Mouse (Mus musculus) gastrocnemius, adult 2 months (tissue): ENCODE measurements at regions not wholly inside any gene's neighbourhood (a gene's known extent, or its start where the extent isn't known, plus 50 kb on each side); places are given as distances from the start of the nearest gene placed in this dataset.

Experiments
- DNase-seq: peaks from one replicate; pipeline ENCODE4 v3.0.0; 2022
- H3K27ac ChIP-seq: fragments of 200-600 bp; 2 replicates; pipeline ENCODE4 v1.8.1; 2022; ENCODE audit warnings: mild to moderate bottlenecking
- H3K4me3 ChIP-seq: fragments of 200-600 bp; 2 replicates; pipeline ENCODE4 v1.8.1; 2022; ENCODE audit warnings: mild to moderate bottlenecking, moderate library complexity
- CTCF ChIP-seq: fragments of 200-600 bp; IDR thresholded peaks from 2 replicates; pipeline ENCODE4 v1.8.1; 2022; ENCODE audit warnings: antibody characterized with exemption, mild to moderate bottlenecking, moderate library complexity
- intact Hi-C: fragments of 180-260 bp; cut with DNase I; formaldehyde crosslinking; loops from one replicate; pipeline ENCODE4 v1.15.1; 2025

DNA sequence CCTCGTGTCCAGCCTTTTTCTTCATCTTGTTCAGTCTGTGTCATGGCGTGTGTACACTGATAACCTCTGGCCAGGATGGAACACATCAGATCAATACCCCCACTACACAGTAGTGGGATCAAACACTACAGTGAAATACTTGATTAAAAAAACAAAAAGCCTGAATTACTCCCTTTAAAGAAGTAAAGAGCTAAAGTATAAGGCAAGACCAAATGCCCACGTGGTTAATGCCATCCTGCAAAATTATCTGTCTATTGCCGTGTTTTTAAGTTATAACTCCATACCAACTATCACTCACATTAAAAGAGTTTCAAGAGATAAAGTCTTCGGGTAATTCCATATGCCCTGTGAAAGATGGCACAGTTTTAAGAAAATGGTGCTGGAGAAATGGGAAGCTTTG is 198.6 kb upstream of the Hnrnpa3 start:
- no peak for DNase-seq
- TF ChIP-seq CTCF, result no peak

DNA sequence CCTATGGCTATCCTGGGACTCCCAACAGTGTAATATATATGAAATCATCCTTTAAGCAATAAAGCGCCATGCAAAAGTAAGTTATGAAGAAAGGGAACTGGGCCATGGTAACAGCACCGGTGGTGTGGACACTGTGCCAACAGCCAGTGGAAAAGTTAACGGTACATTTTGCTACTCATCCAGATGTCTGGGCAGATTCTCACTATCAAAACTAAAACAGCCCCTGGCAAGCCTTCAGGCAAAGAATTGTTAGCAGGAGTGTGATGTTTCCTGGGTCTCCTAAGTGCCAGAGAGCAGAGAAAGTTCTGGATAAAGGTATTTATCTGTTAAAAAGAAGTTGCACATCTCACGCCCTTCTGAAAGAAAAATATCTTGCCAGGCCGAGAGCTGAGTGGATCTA is 198.0 kb upstream of the Hnrnpa3 start:
- no peak for TF ChIP-seq CTCF
- Histone ChIP-seq H3K27ac (no peak overlapping the region), H3K4me3 (no peak overlapping the region)
- DNase-seq, result no peak
- intact Hi-C loops, result no loop called here

More for the DNA sequence above, 198.6 kb upstream of the Hnrnpa3 start:
- Histone ChIP-seq H3K4me3 (no peak overlapping the region), H3K27ac (no peak overlapping the region)
- intact Hi-C loops, result no loop called here

DNA sequence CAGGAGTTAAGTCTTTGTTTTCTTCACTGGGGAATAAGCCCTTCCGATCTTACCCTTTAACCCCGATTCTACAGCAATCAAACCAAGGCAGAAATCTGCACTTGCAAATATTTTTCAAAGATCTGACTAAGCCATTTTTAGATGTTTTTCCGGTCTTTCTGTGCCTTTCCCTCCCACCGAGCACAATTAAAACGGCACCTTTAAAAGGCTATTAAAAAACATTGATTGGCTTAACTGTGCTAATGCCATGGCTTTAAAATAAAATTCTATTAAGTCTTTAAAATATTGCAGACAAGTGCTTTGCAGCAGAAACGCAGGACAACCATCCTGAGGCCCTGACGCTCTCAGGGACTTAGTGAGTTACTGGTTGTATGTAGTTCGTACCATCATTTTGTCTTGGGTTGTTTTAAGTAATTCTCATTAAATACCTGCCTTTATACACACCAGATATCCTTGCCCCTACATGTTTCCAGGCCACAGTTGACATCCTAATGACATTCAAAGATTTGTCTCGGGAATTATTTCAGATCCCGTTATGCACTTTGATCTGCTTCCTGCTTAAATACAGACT is 197.6 kb upstream of the Hnrnpa3 start:
- TF ChIP-seq CTCF, result no peak
- no peak for DNase-seq
- H3K4me3 ChIP-seq, result no peak overlapping the region
- no peak overlapping the region for H3K27ac ChIP-seq
- intact Hi-C loops, result no loop called here

DNA sequence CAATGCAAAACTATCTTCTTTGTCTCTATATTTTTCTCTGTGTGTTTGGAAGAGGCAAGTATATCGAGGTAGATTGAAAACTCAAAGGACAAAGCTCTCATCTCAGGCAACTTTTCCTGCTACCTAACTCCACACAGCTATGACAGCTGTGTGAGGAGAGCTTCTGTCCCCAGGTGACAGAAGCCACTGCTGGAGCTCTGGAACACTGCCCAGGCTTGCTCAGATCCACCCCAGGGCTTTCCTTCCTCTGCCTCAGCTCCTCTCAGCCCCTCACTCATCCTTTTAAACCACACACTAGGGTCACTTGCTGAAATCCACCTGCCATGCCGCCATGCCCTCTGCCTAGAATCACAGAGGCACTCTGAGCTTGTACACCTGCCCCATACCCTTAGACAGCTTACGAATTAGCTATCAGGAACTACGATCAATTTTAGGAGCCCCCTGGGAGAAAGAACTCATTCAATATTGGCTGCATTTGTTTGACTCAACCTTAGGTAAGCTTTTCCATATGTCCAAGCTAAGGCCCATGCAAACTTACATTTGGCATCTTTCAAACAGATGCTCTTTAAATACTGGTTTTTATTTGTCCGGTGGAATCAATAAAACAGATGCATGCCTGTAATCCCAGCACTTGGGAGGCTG is 196.9 kb upstream of the Hnrnpa3 start:
- H3K27ac ChIP-seq, result no peak overlapping the region
- intact Hi-C loops, result no loop called here
- DNase-seq, result no peak
- TF ChIP-seq CTCF, result no peak
- no peak overlapping the region for H3K4me3 ChIP-seq

DNA sequence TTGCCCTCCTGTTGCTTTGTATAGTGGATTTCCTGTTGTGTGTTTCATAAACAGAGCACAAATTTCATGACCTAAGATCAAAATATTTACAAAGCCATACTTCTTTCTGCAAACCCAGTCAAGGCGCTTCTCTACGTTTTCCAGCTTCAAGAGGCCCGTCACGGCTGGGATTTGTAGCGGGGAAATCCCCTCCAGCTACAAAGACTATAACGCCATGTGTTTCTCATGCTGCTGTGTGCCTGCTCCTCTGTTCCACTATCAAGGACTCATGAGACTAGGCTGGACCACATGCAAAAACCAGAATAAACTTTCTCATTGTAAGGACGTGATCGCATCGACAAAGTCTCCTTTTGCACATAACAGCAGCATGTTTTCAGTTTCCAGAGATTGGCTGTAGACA is 196.0 kb upstream of the Hnrnpa3 start:
- intact Hi-C loops, result no loop called here
- no peak for TF ChIP-seq CTCF
- Histone ChIP-seq H3K4me3 (no peak overlapping the region), H3K27ac (no peak overlapping the region)
- no peak for DNase-seq

DNA sequence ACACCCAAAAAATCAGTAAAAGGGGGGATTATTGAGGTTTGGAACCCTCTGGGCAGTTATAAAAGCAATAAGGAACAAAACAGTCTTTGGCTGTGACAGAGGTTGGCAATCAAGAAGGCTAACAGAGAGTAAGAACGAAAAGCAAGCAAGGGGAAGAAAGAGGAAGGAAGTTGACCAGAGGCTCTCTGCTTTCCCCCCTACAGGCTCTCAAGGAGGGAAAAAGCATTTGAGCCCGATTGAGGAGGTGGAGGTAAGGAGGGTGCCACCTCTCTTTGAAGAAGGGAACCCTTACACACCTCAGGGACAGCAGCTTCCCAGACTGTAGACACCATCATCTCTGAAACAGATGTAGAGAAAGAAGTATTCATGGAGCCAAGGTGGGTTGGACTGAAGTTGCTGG is 194.6 kb upstream of the Hnrnpa3 start:
- Histone ChIP-seq H3K27ac (no peak overlapping the region), H3K4me3 (no peak overlapping the region)
- DNase-seq, result no peak
- no peak for TF ChIP-seq CTCF
- intact Hi-C loops, result no loop called here

DNA sequence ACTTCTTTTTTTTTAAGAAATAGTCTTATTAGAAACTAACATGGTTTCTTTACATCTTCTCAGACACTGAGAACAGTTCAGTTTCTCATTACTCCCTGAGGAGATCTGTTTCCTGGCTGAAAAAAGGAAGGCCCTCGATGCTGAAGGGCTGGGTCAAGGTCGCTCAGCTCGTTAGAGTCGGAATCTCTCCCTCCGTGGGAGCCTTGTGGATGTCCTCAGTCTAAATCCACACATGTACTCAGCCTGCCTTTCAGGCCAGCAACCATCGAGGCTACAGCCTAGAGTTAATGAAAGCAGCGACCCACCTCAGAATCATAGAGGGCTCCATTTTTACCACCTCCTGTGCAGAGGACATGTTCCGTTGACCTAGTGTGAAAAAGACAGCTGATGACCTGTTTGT is 190.2 kb upstream of the Hnrnpa3 start:
- Histone ChIP-seq H3K4me3 (no peak overlapping the region), H3K27ac (no peak overlapping the region; the same call in 1 of the 2 replicates)
- DNase-seq, result no peak
- intact Hi-C loops, result no loop called here
- no peak for TF ChIP-seq CTCF

DNA sequence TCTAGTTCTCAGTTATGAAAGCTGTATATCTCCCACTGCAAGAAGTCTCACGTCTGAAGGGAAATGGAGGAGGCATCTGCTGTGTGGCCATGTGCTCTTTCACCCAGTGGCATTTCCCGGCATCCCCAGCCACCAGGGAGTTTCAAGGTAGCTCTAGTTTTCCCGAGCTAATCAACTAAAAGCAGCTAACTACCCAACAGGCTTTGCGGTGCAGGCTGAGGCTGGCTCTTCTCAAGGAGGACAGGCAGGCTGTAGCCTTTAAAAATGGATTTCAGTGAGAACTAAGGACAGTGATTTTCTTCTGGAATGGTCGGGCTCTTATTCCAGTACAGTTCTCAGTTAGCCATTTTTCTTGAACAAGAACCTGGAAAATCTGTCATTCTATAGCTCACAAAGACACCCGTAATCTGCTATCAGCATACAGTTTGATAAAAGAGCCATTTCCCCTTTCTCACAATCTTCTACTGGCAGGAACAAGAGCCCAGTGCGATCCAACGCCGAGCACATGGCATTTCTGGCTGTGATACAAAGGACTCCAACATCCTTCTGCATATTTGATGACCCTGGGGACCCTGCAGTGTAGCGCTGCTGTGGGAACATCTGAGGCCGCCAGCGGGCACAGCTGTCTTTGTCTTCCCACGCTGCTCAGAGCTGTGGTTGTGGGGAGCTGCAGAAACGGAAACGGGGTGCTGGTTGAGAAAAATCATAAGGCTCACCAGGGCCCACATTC is 188.9 kb upstream of the Hnrnpa3 start:
- no peak for TF ChIP-seq CTCF
- DNase-seq, result peak; percentile 35
- peak overlapping the region; percentile 36 for H3K4me3 ChIP-seq
- peak overlapping the region; percentile 35 for H3K27ac ChIP-seq
- intact Hi-C loops, result loop anchor here (10.0 kb wide), 1 partner anchor 115 kb away; no protein-coding TSS in a partner anchor

DNA sequence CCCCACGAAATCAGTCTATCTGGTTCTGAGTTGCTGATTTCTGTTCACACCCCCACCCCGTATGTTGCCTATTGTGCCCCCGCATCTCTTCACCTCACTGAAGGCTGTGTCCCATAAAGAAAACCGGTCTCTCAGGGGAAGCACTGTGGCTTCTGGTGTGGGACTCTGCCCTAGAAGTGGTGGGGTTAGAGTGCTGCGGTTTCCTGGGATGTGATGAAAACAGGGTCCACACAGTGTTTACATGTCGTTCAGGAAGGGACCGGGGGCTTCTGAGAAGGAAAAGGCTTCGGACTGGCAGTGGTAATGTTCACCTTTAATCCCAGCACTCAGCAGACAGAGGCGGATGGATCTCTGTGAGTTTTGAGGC is 188.4 kb upstream of the Hnrnpa3 start:
- TF ChIP-seq CTCF, result no peak
- Histone ChIP-seq H3K4me3 (0 out of 2 replicates have a peak overlapping the region, but pooled peaks have one; percentile 36), H3K27ac (peak overlapping the region; percentile 35)
- intact Hi-C loops, result loop anchor here (10.0 kb wide), 1 partner anchor 114 kb away; no protein-coding TSS in a partner anchor
- no peak for DNase-seq

DNA sequence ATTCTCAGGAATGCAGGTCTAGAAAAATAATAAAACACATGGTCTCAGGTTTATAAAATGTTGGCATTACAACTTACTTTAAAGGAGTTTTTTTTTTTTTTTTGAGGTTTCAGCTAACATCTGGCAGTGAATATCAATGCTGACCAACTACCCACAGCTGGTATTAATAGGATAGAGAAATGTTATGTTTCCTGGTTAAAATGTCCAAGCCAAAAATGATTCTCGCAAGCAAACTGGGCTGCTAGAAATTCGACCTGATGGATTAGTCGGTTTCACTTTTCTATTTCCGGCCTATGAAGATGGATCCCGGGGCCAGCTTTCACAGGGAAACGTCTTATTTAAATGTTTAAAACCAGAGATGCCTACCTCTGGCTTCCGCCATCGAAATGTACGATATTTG is 186.6 kb upstream of the Hnrnpa3 start:
- DNase-seq, result no peak
- Histone ChIP-seq H3K4me3 (no peak overlapping the region), H3K27ac (no peak overlapping the region)
- TF ChIP-seq CTCF, result no peak
- intact Hi-C loops, result loop anchor here (10.0 kb wide), 1 partner anchor 112 kb away; no protein-coding TSS in a partner anchor

DNA sequence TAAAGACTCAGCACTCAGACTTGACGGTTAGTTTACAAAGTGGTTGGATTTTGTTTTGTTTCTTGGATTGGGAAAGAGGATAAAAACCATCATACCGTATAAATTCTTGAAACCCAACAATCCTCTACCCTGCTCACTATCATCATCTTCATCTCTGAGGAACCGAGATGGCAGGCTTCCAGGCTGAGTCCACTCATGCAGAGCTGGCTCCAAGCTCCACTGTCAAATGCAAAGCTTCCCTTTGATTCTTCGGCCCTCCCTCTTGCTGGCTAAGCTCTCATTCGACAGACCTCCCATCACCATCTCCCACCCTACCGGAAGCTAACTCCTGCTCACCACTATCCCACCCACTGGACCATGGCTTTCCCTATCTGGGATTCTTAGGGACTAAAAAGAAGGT is 184.6 kb upstream of the Hnrnpa3 start:
- intact Hi-C loops, result loop anchor here (10.0 kb wide), 1 partner anchor 110 kb away; no protein-coding TSS in a partner anchor
- no peak overlapping the region for H3K27ac ChIP-seq
- no peak for TF ChIP-seq CTCF
- no peak for DNase-seq
- H3K4me3 ChIP-seq, result no peak overlapping the region

DNA sequence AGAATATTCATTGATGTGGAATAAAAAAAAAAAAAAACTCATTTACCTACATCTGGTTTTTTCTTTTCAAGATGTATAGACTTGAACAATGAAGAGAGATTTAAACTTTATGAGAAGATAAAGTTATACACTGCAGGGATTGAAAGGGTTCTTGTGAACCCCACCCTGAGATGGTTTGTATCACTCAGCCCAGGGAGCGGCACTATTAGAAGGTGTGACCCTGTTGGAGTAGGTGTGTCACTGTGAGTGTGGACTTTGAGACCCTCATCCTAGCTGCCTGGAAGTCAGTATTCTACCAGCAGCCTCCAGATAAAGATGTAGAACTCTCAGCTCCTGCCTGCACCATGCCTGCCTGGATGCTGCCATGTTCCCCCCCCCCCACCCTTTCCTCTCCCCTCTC is 182.7 kb upstream of the Hnrnpa3 start:
- TF ChIP-seq CTCF, result no peak
- no peak overlapping the region for H3K27ac ChIP-seq
- no peak overlapping the region for H3K4me3 ChIP-seq
- no peak for DNase-seq
- intact Hi-C loops, result loop anchor here (10.0 kb wide), 1 partner anchor 108 kb away; no protein-coding TSS in a partner anchor

DNA sequence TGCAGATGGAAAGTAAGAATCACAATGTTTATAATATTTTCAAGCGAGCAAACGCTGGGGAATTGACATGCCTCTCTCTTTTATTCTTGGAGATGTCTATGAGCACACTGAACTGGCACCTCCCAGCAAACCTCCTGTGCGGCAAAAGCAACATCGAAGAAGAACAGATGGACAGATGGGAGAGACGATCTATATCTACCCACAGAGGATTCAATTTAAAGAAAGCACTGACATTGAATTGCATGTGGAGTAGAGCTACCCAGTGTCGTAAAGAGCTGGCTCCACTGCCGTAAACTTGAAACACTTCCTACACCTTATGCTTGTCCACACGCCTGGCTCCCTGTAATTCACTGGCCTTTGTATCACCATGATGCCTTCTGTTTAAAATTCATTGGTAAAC is 182.0 kb upstream of the Hnrnpa3 start:
- H3K27ac ChIP-seq, result no peak overlapping the region
- intact Hi-C loops, result loop anchor here (10.0 kb wide), 1 partner anchor 108 kb away; no protein-coding TSS in a partner anchor
- DNase-seq, result no peak
- no peak for TF ChIP-seq CTCF
- H3K4me3 ChIP-seq, result no peak overlapping the region
